Mouse (Mus musculus) erythroblast, embryonic 14.5 days (primary cell): ENCODE measurements at regions not wholly inside any gene's neighbourhood (a gene's known extent, or its start where the extent isn't known, plus 50 kb on each side); places are given as distances from the start of the nearest gene placed in this dataset.

Experiments used
- H3K27me3 ChIP-seq: 2 replicates; pipeline ENCODE4 v1.6.1; 2012; ENCODE audit warnings: inconsistent platforms; ENCODE audit not compliant: control insufficient read depth
- H3K36me3 ChIP-seq: 2 replicates; pipeline ENCODE4 v1.6.1; 2012; ENCODE audit warnings: mild to moderate bottlenecking, inconsistent platforms; ENCODE audit not compliant: control insufficient read depth
- H3K4me1 ChIP-seq: 2 replicates; pipeline ENCODE4 v1.6.1; 2012; ENCODE audit warnings: inconsistent platforms; ENCODE audit not compliant: control insufficient read depth
- H3K4me3 ChIP-seq: replicated peaks from 2 replicates; pipeline ENCODE3; 2012; ENCODE audit warnings: moderate library complexity, mild to moderate bottlenecking, inconsistent platforms
- H3K9me3 ChIP-seq: 2 replicates; pipeline ENCODE4 v1.6.1; 2012; ENCODE audit warnings: low read length, inconsistent platforms, mixed read lengths; ENCODE audit not compliant: control insufficient read depth
- GATA1 ChIP-seq: IDR thresholded peaks from 2 replicates; pipeline ENCODE4 v1.6.1; 2012; ENCODE audit warnings: low read length, inconsistent platforms, mixed read lengths
- TAL1 ChIP-seq: IDR thresholded peaks from 3 replicates; pipeline ENCODE4 v1.6.1; 2012; ENCODE audit warnings: low read length, inconsistent platforms, mixed read lengths

DNA sequence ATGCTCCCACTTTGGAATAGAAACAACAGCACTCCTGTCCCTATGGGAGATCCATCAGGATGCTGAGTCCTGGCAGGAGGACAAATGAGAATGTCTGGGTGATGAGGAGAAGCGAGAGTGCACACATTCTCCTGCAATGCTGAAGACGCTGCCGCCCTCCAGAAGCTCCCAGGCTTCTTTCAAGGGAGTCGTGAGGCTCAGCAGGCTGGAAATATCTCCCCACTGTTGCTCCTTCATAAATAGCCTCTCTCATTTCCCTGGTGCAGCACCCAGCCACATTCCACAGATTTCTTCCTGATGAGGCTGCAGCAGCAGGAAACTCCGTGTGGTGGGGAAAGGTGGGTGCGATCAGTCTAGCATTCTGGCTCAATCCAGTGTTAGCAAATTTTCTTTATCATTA, 448.9 kb upstream of the Zdhhc25 start:
- Histone ChIP-seq H3K4me3 (no peak overlapping the region), H3K36me3 (no peaks in the 10 kb centered on the region), H3K4me1 (no peaks in the 10 kb centered on the region), H3K9me3 (peaks cover 44% of the 10 kb centered on the region), H3K27me3 (no peaks in the 10 kb centered on the region)
- TF ChIP-seq TAL1, result no peak
- TF ChIP-seq GATA1, result no peak

DNA sequence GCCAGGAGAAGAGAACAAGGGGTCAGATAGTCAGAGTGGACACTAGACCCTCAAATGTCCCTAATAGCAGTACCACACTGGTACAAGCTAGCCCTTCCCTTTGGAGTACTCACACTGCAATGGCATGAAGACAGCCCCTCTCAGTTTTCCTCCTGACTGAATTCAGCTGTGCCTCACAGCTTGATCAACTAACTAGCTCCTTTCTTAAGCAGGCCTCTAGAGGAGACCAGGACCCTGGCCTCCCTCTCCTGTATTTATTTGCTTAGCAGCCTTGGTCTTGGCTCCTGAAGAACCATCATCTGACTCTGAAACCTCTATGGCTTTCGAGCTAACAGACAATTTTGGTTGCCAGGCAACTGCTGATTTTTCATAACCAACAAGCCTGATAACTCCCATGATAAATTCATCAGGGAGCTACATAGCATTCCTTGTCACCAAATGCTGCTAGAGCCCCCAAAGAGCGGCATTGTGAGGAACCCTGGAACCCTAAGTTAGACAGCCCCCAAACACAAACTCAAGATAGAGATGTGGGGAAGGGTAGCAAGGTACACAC, 440.4 kb upstream of the Zdhhc25 start:
- H3K36me3 ChIP-seq, result no peaks in the 10 kb centered on the region
- no peaks in the 10 kb centered on the region for H3K4me1 ChIP-seq
- TF ChIP-seq TAL1 (no peak), GATA1 (no peak)
- peaks cover 33% of the 10 kb centered on the region for H3K9me3 ChIP-seq
- H3K4me3 ChIP-seq, result no peak overlapping the region
- H3K27me3 ChIP-seq, result no peaks in the 10 kb centered on the region

DNA sequence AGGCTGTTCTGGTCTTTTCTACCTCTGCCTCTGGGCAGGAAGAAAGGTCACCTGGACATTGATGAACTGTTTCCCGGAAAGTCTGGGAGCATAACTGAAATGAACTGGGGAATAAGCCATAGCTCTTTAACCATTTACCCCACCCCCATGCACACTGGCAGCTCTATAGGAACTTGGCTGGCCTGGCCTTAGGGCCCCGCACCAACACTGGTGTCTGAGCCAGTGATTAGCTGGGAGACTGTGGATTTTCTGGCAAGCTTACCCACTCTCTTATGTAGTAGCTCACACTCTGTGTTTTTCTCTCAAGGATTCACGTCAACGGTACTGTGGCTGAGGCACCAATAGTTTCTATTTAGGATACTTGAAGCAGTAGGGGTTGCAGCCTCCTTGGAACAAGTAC, 439.8 kb upstream of the Zdhhc25 start:
- TF ChIP-seq TAL1 (no peak), GATA1 (no peak)
- H3K27me3 ChIP-seq, result no peaks in the 10 kb centered on the region
- no peaks in the 10 kb centered on the region for H3K4me1 ChIP-seq
- H3K36me3 ChIP-seq, result no peaks in the 10 kb centered on the region
- no peak overlapping the region for H3K4me3 ChIP-seq
- peaks cover 30% of the 10 kb centered on the region for H3K9me3 ChIP-seq

DNA sequence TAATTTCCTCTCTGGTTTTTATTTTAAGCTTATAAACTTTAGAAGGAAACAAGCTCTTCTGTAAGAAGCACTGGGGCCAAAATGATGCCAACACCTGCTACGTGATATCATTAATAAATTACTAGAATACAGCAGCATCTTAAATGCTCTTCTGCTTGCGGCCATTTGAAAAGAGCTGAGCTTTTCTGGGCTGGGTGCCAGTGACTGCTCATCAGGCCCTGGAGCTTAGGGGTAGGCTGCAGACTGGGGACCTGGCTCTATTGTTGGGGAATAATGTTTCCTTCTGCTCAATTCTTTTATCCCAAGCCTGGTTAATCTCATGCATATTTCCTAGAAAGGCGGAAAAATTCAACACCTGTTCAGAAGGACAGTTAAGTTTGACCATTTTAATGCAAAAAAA, 436.7 kb upstream of the Zdhhc25 start:
- Histone ChIP-seq H3K36me3 (no peaks in the 10 kb centered on the region), H3K27me3 (no peaks in the 10 kb centered on the region), H3K4me1 (no peaks in the 10 kb centered on the region), H3K9me3 (peaks cover 30% of the 10 kb centered on the region), H3K4me3 (no peak overlapping the region)
- TF ChIP-seq TAL1 (no peak), GATA1 (no peak)

DNA sequence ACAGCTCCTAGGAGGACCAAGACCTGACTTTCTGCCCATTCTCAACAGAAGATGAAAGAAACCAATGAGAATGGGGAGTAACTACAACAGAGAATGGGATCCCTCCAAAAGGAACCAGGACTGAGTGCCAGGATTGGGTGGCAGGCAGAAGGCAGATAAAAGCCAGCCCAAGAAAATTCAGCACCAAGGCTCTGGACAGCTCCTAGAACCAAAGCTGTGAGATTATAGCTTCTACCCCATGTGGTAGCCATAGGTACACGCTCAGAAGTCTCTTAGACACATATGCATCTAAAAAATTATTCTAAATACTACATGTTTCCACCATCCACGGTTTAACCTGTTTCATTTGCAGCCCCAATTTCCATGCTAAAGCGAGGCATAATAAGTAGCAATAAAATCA, 425.8 kb upstream of the Zdhhc25 start:
- TF ChIP-seq GATA1 (no peak), TAL1 (no peak)
- H3K9me3 ChIP-seq, result peaks cover 45% of the 10 kb centered on the region
- no peak overlapping the region for H3K4me3 ChIP-seq

DNA sequence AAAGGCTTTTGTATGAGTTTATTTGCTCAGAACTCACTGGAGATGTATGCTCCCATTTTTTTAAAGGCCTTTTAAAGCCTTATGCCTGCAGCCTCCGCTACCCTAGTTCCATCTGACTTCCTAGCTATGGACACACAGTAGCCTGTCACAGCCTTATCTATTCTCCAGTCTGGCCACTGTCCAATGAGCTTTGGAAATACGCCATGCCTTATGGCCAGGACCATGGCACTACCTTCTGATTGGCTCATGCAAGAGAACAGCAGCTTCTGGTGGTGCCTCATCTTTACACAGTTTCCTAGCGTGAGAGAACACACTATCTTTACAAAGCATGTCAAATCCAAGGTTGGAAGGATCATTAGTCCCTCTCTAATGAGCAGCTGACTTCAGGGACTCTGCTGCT, 424.1 kb upstream of the Zdhhc25 start:
- Histone ChIP-seq H3K4me3 (no peak overlapping the region), H3K36me3 (no peaks in the 10 kb centered on the region), H3K4me1 (no peaks in the 10 kb centered on the region), H3K27me3 (no peaks in the 10 kb centered on the region), H3K9me3 (peaks cover 55% of the 10 kb centered on the region)
- TF ChIP-seq GATA1 (no peak), TAL1 (no peak)

More for the DNA sequence above, 425.8 kb upstream of the Zdhhc25 start:
- no peaks in the 10 kb centered on the region for H3K36me3 ChIP-seq
- H3K27me3 ChIP-seq, result no peaks in the 10 kb centered on the region
- H3K4me1 ChIP-seq, result no peaks in the 10 kb centered on the region

DNA sequence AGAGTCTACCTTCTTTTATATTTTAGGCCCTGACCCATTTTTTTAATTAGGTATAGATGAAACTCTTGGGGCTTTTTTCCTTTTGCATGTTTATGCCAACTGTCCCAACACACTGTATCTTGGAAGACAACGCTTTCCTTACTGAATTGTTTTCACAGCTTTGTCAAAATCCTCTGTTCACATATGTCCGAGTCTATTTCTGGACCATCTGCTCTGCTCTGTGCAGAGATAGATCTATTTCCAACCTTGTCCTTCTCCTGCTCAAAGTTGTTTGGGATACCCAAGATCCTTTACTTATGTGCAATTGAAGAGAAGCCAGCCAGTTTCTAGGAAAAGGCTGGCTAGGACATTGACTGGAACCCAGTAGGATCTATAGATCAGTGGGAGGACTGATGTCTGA, 403.6 kb upstream of the Zdhhc25 start:
- H3K4me1 ChIP-seq, result no peaks in the 10 kb centered on the region
- TF ChIP-seq GATA1, result no peak
- TF ChIP-seq TAL1, result no peak
- H3K9me3 ChIP-seq, result peaks cover 28% of the 10 kb centered on the region
- no peak overlapping the region for H3K4me3 ChIP-seq
- no peaks in the 10 kb centered on the region for H3K36me3 ChIP-seq
- H3K27me3 ChIP-seq, result no peaks in the 10 kb centered on the region

DNA sequence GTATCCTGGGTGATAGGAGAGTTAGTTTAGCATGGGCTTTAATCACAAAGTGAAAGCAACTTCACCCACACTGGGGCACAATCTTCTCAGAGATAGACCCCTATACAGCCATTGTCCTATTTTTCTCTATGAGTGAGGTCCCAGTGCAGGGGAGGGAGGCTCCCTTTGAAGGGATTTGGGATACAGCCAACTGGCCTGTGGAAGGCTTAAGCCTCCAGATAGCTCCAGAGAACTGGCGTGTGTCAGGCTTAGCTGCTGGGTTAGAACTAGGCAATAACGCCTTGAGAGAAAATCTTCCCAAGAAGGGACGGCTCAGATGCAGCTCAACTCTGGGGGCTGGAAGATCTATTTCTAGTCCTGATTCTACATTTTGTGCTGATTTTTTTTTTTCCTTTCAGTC, 397.4 kb upstream of the Zdhhc25 start:
- H3K9me3 ChIP-seq, result peaks cover 40% of the 10 kb centered on the region
- H3K36me3 ChIP-seq, result no peaks in the 10 kb centered on the region
- TF ChIP-seq TAL1 (no peak), GATA1 (no peak)
- no peaks in the 10 kb centered on the region for H3K4me1 ChIP-seq
- H3K4me3 ChIP-seq, result no peak overlapping the region
- H3K27me3 ChIP-seq, result no peaks in the 10 kb centered on the region

DNA sequence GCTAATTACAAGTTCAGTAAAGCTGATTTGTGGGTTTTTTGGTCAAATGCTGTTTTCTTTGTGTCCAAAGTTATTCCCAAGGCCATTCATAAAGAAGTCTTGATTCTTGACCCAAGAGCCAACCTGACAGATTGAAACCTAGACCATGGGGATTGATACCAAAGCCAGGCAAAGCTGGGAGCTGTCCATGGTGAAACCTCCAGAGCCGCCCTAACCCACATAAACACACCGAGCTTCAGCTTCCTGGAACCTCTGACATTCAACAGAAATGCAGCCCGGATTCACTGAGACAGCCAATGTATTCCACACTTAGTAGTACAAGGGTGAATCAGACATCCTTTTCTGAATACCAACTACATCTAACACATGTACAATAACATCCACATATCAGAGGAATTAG, 386.7 kb upstream of the Zdhhc25 start:
- Histone ChIP-seq H3K9me3 (peaks cover 39% of the 10 kb centered on the region), H3K4me3 (no peak overlapping the region), H3K36me3 (no peaks in the 10 kb centered on the region), H3K4me1 (no peaks in the 10 kb centered on the region), H3K27me3 (no peaks in the 10 kb centered on the region)
- no peak for TF ChIP-seq GATA1
- TF ChIP-seq TAL1, result no peak

DNA sequence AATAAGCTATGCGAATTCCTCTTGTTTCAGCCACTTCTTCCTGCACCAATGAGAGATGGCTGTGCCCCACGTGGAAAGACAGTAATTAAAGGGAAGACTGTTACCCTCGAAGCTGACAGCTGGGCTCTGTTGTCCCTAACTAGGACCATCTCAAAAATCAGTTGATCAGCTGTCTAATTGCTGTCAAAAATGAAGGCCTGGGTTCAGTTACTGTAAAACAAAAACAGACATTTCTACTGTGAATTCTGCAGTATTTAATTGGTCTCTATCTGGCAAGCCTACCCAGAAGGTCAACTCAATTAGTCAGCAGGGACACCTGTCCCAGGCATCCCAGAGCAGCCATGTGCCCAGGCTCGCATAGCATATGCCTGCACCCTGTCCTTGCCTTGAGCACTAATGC, 385.8 kb upstream of the Zdhhc25 start:
- H3K27me3 ChIP-seq, result no peaks in the 10 kb centered on the region
- peaks cover 36% of the 10 kb centered on the region for H3K9me3 ChIP-seq
- no peak overlapping the region for H3K4me3 ChIP-seq
- no peaks in the 10 kb centered on the region for H3K36me3 ChIP-seq
- TF ChIP-seq TAL1 (no peak), GATA1 (no peak)
- no peaks in the 10 kb centered on the region for H3K4me1 ChIP-seq
